Mouse (Mus musculus) left cerebral cortex, adult 9 months (tissue): ENCODE measurements around the gene Zranb1.

ENCODE experiments used
- DNase-seq, 2 experiments: peaks; one replicate each; pipeline ENCODE4 v3.0.0; 2022; ENCODE audit warnings: low spot score in 2 of 2

The Zranb1 gene

DNA sequence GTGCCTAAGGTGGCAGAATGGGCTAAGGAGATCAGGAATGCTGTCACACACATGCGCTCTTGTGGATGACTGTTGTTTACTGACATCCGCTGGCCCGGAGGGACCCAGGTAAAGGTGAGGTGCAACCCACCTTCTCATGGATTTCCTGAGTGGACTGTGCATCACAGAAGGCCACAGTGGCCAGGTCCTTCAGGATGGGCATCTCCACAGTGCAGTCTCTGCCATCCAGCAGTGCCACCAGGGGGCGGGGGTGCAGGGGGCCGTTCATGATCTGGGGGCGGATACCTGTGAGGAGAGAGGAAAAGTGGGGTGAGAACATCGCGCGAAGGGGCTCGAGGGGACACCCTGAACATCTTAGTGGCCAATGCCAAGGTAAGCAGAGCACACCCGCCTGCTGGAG is 68.1 kb downstream of the Zranb1 start:
- DNase-seq = no peak

- no peak for DNase-seq
Observed at GRCm38 (mm10) chr7:133001388-133001787, 70.4 kb downstream of the Zranb1 start.

- DNase-seq = no peak
Observed at GRCm38 (mm10) chr7:133002271-133002670, 71.3 kb downstream of the Zranb1 start.

- peak; percentile 50 to 90 for DNase-seq
Observed at GRCm38 (mm10) chr7:133003421-133003820, 72.5 kb downstream of the Zranb1 start.

DNA sequence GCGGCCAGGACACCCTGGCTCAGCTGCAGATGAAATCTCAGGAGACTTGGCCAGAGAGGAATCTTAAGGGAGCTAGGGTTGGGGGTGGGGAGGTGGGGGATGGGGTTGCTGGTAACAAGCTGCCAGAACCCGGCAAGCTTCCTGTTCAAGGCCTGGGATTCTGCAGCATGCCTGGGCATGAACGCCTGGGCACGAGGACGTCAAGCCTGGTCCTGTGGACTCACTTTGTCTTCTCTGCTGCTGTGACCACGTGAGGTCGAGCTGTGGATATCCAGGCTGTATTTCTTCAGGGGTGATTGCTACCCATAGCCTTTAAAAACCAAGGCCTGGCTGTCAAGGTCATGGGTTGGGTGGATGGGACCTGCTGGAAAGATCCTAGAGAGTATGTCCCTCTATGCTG is 74.8 kb downstream of the Zranb1 start:
- no peak for DNase-seq

DNA sequence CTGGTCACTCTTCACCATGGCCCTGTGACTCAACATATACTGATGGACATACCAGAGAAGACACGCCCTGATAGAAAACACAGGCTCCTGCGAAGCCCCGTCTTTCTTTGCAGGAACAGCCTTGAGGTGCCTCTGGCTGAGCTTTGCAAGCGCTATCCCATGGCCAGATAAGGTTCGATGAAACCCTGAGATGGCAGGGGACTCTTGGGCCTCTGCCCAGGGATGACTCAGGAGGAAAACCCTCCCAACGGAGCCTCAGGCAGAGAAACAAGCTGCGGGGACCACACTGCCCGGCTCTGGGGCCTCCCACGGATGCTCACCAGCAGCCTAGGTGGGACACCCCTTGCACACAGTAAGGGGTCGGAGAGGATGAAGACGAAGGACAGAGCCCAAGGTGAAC is 76.4 kb downstream of the Zranb1 start:
- no peak for DNase-seq

DNA sequence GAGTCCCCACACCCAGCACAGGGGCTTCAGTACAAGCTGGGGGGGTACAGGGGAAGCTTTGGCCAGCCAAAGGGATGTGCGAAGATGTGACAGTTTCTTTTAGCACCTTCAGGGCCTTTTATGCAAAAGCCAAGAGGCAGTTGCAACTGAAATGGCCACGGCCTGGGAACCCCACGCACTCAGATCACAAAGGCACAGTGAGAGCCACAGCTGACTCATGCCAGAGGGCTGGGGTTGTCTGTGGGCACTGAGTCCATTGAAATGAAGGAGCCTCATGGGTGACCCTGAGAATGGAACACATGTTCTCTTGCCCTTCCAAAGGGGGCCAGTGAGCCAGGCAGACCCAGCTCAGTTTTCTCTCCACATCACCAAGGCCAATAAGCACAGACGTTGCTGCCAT is 77.7 kb downstream of the Zranb1 start:
- no peak for DNase-seq

DNA sequence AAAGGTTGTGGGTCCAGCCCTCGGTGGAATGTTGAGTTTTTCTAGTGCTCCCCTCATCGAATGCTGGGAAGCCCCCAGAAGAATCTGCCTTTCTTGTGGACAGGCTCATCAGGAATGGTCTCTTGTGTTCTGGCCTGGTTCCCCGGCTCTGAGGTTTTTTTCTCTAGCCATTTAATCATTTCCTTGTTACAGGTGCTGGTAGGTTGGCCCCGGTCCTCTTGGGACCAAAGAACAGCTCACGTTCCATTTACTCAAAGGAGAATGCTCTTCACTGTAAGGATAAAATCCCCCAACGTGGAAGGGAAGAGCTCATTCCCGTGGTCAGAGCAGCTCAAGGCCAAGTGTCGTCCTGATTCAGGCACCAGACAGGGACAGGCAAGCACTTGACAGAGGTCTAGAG is 78.7 kb downstream of the Zranb1 start:
- DNase-seq = no peak

DNA sequence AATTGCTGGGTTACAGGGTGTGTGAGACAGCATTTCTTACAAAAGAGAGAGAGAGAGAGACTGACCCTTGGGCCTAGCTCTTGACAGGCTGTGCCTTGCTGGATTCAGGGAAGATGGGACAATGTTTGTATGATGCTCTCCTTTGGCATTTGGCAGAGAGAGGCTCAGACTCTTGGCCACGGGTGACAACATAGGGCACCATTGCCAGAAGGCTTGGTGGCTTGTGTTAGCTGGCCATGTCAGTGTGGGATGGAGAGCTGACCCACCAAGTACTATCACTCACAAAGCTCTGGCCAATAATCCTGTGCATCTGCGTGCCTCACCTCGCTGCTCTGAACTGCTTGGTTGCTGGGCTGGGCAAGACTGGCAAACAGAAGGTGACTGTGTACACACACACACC is 79.5 kb downstream of the Zranb1 start:
- DNase-seq = no peak

- DNase-seq = peak in 1 of 2 experiments; percentile 16
Observed at GRCm38 (mm10) chr7:133011191-133011590, 80.2 kb downstream of the Zranb1 start.

DNA sequence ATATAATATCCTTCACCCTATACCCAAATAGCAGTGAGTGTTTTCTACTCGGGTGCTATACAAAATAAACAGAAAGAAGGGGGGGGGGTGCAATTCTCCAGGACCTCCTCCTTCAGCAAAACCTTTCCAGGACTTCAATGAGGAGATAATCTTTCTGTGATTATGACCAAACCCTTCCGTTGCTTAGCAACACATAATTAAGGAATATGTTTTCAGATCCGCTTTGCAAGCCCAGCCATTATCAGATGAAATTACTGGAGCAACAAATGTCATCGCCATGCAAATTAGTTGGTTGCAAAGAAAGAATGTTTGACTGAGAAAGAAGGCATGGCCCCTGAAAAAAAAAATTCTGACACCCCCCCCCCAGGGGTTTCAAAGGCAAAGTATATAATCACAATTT is 80.7 kb downstream of the Zranb1 start:
- DNase-seq = no peak

- DNase-seq = peak; percentile 51 to 70
Observed at GRCm38 (mm10) chr7:133012637-133013366, 81.9 kb downstream of the Zranb1 start.

- no peak for DNase-seq
Observed at GRCm38 (mm10) chr7:133013923-133014322, 83.0 kb downstream of the Zranb1 start.

GRCm38 (mm10) chr7:133014631-133015030 is 83.7 kb downstream of the Zranb1 start:
- DNase-seq = no peak

DNA sequence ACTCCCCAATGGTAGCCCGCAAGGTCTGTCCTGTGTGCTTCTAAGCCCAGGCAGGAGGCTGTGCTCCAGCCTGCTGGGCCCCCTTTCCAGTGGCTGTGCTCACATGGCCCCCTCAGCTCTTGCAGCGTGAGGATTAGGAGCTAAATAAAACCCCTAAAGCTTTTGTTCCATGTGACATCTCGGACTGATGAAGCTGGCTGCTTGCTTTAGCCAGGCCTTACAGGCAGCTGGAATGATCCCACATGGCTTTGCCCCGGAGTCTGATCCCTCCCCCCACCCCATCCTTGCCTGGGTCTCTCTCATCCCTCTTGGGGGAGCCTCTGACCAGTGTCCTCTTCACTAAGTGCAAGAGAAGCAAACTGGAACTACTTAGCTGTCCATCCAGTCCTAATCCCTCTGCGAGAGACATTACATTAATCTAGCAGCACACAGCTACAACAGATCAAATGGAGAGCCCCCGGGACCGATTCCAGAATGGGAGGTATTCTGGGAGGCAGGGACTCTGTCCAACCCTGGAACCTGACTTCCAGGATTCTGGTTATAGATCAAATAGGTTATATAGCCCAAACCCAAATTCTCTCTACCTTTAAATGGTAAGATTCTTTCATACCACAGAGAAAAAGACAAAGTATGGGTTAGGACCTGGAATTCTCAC is 84.6 kb downstream of the Zranb1 start:
- no peak for DNase-seq

- no peak for DNase-seq
Observed at GRCm38 (mm10) chr7:133018961-133019360, 88.0 kb downstream of the Zranb1 start.

- DNase-seq = no peak
Observed at GRCm38 (mm10) chr7:133019481-133020020, 88.6 kb downstream of the Zranb1 start.

DNA sequence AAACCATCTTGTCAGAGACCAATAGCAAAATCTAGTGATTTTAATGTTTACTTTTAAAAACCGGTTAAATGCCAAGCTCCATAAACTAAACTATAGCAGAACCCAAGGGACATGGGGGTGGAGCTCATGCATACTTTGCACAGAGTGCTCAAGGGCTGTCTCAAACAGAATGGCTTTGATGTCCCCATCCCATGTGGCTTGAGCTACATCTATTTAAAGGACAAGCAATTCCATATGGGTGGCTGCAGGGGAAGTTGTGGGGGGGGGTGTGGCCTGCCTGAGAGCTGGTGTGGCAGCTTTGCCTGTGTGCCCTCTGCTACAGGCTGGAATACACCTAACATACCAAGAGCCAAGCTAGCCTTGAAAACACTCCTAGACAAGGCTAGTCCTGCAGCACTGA is 93.8 kb downstream of the Zranb1 start:
- no peak for DNase-seq

DNA sequence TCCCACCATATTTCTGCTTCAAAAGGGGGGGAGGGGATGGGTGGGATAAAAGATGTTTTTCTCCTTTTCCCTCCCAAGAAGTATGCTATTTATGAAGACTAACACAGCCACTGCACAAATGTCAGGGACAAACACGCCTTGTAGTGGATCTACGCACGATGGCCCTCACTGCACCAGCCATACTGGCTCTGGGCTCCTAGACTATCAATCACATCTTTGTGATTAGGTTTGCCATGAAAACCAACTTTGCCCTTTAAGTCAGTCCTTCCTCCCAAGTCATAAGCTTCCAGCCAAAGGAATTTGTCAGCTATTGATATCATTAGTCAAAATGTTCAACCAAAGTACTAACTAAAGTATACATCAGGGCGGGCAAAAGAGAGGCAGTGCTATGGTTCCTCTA is 97.0 kb downstream of the Zranb1 start:
- no peak for DNase-seq

- DNase-seq = no peak
Observed at GRCm38 (mm10) chr7:133029004-133029403, 98.1 kb downstream of the Zranb1 start.

GRCm38 (mm10) chr7:133029496-133030047 is 98.6 kb downstream of the Zranb1 start:
- DNase-seq = no peak

DNA sequence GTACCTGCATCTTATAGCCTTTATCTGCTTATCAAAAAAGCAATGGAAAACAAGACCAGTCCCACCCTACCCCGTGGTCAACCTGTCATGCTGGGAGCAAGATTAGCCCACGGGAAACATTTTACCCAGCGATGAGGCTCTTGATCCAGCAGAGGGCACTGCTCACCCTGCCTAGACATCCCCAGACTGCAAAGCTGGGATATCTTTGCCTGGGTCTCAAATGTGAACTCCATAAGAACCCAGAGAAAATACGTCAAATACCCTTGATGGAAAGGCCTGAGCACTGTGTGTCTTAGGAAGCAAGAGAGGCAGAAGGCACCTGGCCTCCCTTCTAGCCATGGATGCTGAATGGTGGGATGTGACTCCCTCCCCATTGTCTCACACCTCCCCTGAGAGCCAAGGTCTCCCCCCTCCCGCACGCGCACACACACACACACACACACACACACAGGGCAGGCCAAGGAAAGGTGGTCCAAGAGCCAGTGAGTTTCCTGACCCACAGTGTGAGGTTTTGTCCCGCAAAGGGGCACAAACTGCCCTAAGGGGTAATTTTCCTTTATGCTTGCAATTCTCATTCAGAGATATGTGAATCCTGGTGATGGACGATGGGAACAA is 101.8 kb downstream of the Zranb1 start:
- peak in 1 of 2 experiments; percentile 64 for DNase-seq
